Mouse (Mus musculus) heart, adult 8-10 months (tissue): ENCODE results near the gene Unc5a. TPM values are rescaled to one million over a fixed set of nuclear protein-coding genes. Genes with fewer than 3 reads are reported as not detected.

Experiments used
- total RNA-seq, 4 experiments: library from RNA; stranded (reverse); gene quantifications; 2 replicates each; pipeline ENCODE4 v1.2.4; 2022

The Unc5a gene
- total RNA-seq, 4 experiments from 2014 or later: 0.80 to 1.7 (median 0.98) TPM

Other genes starting within 250 kb of the Unc5a start
- gene Cdhr2, start 247.9 kb upstream of the Unc5a start, total RNA-seq: not detected
- gene Gprin1, start 199.5 kb upstream of the Unc5a start, total RNA-seq: under 1 TPM in 1 of 4 experiments, not detected in 3; 0.16 TPM
- gene Sncb, start 182.8 kb upstream of the Unc5a start, total RNA-seq: under 1 TPM in 1 of 4 experiments, not detected in 3; 0.46 TPM
- not detected for gene Eif4e1b, start 165.4 kb upstream of the Unc5a start, total RNA-seq
- 10 to 100 TPM; 14.0 to 24.3 (median 18.1) TPM for gene Tspan17, start 160.0 kb upstream of the Unc5a start, total RNA-seq
- 1 to 10 TPM in 1 of 4 experiments, under 1 TPM in 3; 0.83 to 1.1 (median 0.85) TPM for gene Hk3, start 72.0 kb downstream of the Unc5a start, total RNA-seq
- gene Uimc1, start 150.9 kb downstream of the Unc5a start, total RNA-seq: 10 to 100 TPM; 15.6 to 21.3 (median 20.1) TPM
- gene Zfp346, start 155.9 kb downstream of the Unc5a start, total RNA-seq: 10 to 100 TPM; 17.6 to 31.3 (median 22.5) TPM
- gene Gm17617, start 184.1 kb downstream of the Unc5a start, total RNA-seq: not detected
- gene Fgfr4, start 203.2 kb downstream of the Unc5a start, total RNA-seq: under 1 TPM in 3 of 4 experiments, not detected in 1; 0.16 to 0.29 (median 0.28) TPM